Mouse (Mus musculus): Measurements from ENCODE around the gene Coro7.
"Not testable (repeated sequence)": the region's sequence is repeated elsewhere in the genome, so short reads cannot be mapped to it uniquely, and the experiment has no call there.

Gene Coro7

DNA sequence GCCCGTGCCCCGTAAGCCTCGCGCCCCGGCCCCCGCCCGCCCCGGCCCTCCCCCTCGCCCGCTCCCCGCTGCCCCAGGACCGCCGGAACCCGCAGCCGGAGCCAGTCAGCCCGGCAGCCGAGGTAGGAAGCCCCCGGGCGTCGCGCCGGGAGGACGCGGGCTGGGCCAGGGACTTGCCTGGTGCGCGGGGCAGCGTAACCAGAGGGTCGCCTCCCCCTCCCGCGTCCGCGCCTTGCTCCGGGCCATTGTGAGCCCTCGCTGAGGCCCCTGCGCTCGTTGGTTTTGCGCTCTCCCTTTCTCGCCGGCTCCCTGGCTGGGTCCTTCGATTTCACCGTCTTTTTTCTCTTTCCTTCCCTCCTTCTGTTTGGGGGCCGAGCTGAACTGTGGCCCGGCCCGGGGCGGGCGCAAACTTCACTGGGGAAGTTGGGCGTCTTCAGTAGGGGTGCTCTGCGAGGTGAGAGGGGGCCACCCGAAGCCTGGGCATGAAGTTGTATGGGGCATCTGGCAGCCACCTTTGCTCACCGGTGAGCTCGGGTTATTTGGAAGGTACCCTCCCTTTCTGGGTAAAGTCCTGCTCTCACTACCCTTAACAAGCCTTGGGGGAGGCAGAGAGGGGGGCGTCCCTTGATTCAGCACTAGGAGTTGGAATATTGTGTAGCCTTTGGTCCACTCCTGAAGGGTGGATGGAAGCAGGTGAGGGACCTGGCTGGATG, 84.6 kb downstream of the Coro7 start:
- DNase-seq (ENCODE audit: low read depth, low spot score) = no peak

DNA sequence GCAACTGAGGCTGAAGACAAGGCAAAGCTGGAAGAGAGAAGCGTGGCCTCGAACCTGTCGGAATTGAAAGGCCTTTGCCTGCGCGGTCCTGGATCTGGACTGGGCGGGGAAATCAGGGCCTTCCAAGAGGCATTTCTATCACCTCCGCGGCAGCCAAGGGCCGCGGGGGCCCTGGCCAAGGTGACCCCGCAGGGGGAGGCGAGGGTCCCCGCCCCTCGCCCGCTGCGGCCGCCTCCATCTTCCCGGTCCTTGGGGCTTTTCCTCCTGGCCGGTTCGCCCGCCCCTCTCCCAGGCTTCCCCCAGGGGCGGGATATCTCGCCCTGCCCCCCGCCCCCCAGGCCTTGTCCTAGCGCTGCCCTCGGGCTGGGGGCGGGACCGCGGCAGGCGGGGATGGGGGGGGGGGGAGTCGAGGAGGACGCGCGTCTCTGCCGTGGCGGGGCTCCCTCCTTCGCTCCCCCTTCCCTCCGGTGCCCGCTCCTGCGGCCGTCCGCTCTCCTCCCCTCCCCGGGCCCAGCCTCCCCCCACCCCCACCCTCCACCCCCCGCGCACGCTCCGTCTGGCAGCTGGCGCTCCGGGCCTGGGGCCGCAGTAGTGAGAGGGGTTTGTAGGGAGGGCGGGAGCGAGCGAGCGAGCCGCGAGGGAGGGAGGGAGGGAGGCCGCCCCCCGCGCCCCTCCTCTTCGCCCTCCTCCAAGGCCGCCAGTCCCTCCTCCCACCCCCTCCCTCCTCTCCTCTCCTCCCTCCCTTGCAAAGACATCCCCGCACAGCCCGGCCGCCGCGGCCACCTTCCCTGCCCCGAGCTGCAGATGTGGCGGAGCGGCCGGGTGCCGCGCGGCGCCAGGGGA, 85.4 kb downstream of the Coro7 start, which contains the start of gene Glis2:
TSS of gene Glis2 (plus strand) at position 743 of the 843 bp plus-strand sequence.
- DNase-seq (ENCODE audit: low read depth, low spot score) = peak; percentile 78

DNA sequence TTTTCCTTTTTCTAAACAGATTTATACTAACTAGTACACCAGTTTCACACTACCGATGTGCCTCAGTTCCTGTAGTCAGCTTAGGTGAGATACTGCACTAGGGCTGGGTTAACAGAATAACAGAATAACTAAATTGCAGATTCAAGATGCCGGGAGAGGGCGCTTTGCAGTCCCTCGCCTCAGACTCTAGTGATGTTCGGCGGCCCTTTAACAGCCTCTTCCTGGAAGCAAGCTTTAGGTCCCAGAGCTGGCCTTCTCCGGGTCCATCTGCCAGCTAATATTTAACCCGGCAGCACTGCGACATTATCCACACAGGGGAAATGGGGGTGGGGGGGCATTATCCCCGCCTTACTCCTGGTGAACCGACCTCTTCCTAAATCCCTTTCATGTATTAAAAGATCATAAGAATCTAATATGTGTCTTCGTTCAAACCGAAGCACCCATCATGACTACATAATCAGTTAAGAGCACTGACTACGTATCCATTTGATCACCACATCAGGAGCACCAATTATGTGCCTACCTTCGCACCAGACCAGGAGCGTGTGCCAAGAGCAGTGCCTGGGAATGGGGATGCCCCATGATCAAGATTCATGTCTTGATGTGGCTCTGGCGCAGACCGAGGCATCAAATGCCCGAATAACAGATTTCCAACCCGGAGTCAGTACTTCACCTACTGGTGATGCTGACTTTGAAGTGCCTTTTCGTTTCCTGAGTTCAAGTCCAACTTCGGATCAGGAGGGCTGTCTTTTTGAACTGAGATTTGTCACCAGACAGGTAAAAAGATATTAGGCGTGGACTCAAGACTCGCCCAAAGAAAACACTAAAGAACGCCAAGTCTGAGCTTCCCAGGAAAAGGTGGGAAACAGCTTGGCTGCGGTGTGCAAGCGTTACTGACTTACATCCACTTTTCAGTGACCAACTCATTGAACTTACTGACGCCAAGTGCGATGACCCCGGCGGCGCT, 86.4 kb downstream of the Coro7 start:
- peak; percentile 85 for DNase-seq (ENCODE audit: low read depth, low spot score)

DNA sequence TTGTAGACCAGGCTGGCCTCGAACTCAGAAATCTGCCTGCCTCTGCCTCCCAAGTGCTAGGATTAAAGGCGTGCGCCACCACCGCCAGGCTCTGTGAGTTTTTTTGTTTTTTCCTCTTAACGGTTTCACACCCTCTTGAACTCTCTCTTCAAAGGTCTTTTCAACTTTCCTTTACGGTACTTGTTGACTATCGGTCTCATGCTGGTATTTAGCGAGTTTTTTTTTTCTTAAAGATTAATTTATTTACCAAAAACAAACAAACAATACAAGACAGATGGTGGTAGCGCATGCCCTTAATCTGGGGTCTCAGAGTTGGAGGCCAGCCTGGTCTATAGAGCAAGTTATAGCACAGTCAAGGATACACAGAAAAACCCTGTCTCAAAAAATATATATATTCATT, 89.3 kb downstream of the Coro7 start:
- DNase-seq (ENCODE audit: low read depth, low spot score) = no peak

DNA sequence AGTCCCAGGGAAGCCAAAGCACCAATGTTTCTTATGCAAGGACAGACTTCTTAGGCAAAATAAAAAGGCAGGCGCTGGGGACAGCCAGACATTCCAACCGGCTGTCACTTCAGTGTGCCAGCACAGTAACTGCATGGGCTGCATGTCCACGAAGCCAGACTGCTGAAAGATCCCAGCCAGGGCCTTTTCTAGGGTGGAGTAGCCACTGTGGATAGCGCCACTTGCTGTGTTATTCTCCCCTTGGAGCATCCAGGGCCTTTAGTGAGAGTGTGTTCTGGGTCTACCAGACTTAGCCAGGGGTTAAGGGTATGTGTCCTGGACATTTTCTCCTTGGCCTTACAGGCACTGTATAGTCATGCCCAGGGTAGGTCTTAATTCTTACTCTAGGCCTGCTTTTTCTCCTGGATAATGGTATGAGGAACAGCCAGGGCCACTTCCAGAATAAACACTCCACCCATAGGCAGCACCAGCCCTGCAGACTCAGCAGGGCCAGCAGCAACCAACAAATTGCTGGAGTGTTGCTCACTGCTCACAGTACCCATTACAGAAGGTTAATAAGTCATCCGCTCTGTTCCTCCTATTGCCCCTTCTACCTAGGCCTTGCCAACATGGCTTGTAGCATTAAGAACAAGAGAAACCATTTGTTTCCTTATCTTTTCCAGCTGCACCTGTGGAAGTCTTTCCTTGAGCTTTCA, 91.9 kb downstream of the Coro7 start:
- DNase-seq (ENCODE audit: low read depth, low spot score) = no peak

DNA sequence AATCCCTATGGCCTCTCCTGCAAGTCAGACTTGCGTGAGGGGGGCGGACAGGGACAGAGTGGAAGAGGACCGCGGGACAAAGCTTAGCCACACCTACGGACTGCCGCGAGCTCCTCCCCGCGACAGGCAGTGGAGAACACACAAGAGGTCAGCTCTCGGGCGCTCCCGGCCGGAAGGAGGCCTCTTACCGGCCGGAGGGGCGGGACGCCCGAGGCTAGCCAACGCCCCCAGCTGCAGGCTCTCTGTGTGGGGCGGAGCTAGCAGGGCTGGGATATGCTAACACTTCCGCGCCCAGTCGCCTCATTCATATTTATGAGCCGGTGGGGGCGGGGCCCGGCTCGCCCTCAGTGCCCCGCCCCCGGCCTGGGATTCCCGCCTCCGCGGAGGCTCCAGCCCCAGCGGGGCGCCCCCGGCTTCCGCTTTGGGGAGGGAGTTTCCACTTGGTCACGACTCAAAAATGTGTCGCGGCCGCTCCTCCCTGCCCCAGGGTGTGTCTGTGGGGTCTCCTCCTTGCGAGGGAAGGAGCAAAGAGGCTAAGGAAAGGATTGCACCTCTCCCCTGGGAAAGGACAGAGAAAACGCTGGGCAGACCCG, 93.0 kb downstream of the Coro7 start:
- DNase-seq (ENCODE audit: low read depth, low spot score) = peak; percentile 96

DNA sequence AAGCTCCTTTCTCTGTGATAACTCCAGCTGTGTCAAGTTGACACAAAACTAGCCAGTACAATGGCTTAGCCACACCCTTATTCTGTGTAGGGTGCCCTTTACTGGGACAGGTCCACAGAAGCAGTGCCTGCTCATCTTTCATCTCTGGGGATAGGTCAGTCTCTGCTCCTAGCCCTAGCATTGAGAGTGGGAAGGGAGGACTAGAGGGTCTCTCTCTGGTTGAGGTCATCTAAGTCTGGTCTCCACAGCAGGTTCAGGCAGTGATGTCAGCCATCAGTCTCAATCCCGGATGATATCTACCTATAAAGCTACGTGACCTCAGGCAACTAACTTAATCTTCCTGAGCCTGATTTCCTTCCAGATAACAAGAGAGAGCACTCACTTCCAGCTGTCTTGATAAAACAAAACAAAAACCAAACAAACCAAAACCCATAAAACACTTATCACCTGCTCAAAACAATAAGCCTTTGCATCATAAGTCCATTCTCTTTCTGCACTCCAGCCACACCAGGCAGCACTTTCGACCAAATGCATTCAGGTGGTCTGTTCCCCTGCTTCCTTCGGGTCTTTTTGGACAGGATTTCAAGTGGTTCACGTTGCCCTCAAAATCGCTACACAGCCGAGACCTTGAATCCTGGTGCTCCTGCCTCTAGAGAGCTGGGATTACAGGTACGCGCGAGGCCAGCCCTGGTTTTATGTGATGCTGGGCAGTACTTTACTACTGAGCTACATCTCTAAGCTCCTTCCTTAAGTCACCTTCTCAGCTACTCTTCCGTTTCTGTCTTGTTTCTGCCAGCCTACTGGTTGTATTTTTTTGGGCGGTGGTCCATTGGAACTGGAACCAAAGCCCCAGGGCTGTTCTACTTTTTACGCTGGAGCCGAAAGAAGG, 93.7 kb downstream of the Coro7 start:
- DNase-seq (ENCODE audit: low read depth, low spot score) = no peak

DNA sequence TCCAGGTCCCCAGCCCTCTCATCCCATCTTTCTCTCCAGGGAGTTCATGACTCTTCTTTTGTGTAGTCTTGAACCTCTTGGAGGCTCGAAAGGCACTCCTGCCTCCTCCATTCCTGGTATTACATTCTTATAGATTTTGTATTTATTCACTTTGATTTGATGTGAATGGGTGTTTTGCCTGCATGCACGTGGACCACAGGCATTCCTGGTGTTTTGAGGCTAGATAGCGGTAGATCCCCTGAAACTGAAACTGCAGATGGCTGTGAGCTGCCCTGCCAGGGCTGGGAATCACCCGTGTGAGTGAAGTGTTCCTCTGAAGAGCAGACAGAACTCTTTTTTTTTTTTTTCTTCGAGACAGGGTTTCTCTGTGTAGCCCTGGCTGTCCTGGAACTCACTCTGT, 95.1 kb downstream of the Coro7 start:
- DNase-seq (ENCODE audit: low read depth, low spot score) = no peak

DNA sequence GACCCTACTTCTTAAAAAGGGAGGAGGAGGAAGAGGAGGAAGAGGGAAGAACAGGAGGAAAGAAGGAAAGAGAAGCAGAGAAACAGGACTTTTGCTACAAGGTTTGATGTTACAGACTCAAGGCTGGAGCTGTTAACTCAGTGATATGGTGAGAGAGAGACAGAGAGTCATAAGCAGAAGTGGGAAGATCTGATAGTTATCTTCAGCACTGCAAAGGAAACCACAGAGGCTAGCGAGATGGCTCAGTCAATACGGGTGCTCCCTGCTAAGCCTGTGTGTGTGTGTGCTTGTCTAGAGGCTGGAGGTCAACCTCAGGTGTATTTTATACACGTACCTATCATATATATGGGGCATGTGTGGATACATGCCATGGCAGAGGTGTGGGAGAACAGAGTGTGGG, 95.8 kb downstream of the Coro7 start:
- no peak for DNase-seq (ENCODE audit: low read depth, low spot score)

DNA sequence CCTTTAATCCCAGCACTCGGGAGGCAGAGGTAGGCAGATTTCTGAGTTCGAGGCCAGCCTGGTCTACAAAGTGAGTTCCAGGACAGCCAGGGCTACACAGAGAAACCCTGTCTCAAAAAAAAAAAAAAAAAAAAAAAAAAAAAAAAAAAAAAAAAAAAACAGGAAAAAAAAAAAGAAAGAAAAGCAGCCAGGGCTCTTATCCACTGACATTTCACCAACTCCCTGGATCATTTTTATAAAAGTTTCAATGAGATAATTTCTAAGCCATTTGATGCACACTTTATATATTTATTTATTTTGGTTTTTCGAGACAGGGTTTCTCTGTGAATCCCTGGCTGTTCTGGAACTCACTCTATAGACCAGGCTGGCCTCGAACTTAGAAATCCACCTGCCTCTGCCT, 98.4 kb downstream of the Coro7 start:
- DNase-seq (ENCODE audit: low read depth, low spot score) = not testable (repeated sequence)

DNA sequence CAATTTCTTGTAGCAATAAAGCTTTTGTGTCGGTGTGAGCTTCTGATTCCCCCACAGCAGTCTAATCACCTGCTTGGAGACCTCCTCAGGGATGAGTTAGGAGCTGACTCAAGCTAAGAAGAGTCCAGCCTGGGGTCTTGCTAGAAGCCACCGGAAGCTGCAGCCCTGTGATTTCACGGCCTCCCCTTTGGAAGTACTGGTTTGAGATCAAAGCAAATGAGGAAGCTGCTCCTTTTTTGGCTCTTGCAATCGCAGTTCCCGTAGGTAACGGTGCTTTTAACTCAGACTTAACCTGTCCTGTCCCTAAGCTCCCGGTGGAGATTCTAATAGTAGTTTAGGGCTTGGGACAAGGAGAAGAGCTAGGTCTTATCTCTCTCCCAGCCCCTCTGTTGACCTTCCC, 100.9 kb downstream of the Coro7 start:
- DNase-seq (ENCODE audit: low read depth, low spot score) = no peak

DNA sequence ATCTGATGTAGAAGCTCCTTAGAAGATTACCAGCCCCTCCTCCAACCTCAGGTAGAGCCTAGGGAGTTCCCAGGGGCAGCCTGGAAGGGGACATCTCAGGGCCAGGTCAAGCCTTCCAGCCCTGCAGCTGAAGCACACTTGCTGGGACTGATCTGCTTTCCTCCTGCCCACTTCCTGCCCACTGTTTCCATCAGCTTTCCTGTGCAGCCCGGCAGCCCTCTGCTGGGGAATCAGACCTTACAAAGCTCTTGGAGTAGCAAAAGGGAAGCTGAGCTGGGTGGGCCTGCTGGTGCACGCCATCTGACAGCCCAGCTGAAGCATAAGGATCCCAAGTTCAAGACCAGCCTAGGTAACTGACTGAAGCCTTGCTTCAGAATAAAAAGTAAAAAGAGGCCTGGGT, 102.7 kb downstream of the Coro7 start:
- no peak for DNase-seq (ENCODE audit: low read depth, low spot score)
